Mouse (Mus musculus) hindbrain, embryonic 10.5 days (tissue): ENCODE measurements around the gene Gm37240. TPM values are rescaled to one million over a fixed set of nuclear protein-coding genes. Genes with fewer than 3 reads are reported as not detected.

Experiments
- DNase-seq: peaks from one replicate; pipeline ENCODE4 v3.0.0-alpha.2; 2017; ENCODE audit warnings: low spot score
- H3K27ac ChIP-seq: fragments of 300-500 bp; sonication (generic); 2 replicates; pipeline ENCODE4 v1.5.1; 2016; ENCODE audit warnings: mild to moderate bottlenecking, moderate library complexity
- H3K27me3 ChIP-seq: fragments of 300-500 bp; sonication (generic); 2 replicates; pipeline ENCODE4 v1.6.1; 2016; ENCODE audit warnings: mild to moderate bottlenecking; ENCODE audit not compliant: poor library complexity, insufficient read depth, severe bottlenecking
- H3K36me3 ChIP-seq: fragments of 300-500 bp; sonication (generic); 2 replicates; pipeline ENCODE4 v1.6.1; 2016; ENCODE audit warnings: mild to moderate bottlenecking, moderate library complexity
- H3K4me1 ChIP-seq: fragments of 300-500 bp; sonication (generic); replicated peaks from 2 replicates; pipeline ENCODE4 v1.6.1; 2016; ENCODE audit warnings: mild to moderate bottlenecking
- H3K4me3 ChIP-seq: fragments of 300-500 bp; sonication (generic); 2 replicates; pipeline ENCODE4 v1.5.1; 2016; ENCODE audit warnings: mild to moderate bottlenecking, moderate library complexity
- H3K9me3 ChIP-seq: fragments of 300-500 bp; sonication (generic); 2 replicates; pipeline ENCODE4 v1.6.1; 2016; ENCODE audit warnings: mild to moderate bottlenecking, moderate library complexity
- WGBS: fragments of 180-500 bp; shearing (Covaris S2); methylation state at CpG from one replicate; pipeline ENCODE4 v1.1.7; 2016; 5-methylcytosine and 5-hydroxymethylcytosine counted together
- polyA plus RNA-seq: library from polyadenylated mRNA; unstranded; fragments of >200 nt; fragmentation: Nextera tagmentation; extraction: Ambion mirVana; gene quantifications from 2 replicates; pipeline ENCODE4 v1.2.1, GENCODE M21; 2016

Gene Gm37240
- polyA plus RNA-seq, 1 experiment from 2014 or later = 1.4 TPM

DNA sequence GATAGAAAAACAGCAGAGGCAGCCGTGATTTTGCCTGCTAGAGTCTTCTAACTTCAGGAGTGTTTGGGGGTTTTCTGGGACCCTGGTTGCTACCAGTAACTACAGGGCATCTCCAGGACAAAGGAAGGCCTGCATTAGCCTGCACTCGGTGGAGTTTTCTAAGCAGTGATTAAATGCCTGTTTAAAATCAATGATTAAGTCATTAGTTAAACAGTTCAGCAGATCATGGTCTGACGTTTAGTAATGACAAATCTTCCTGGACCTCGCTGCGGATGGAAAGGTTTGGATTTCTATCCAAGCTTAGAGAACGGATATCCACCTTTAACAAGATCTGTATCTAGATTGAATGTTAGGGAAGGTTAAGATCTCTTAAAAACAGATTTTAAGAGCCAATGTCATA is 1246.8 kb downstream of the Gm37240 start:
- DNase-seq = no peak
- Histone ChIP-seq H3K27me3 (0 out of 2 replicates have a peak, but pooled peaks cover 4% of the 10 kb centered on the region), H3K4me1 (peaks cover 15% of the 10 kb centered on the region), H3K27ac (no peak overlapping the region), H3K9me3 (no peaks in the 10 kb centered on the region), H3K36me3 (no peaks in the 10 kb centered on the region), H3K4me3 (no peak overlapping the region)
- 58% methylated on average over 6 of the region's 6 CpGs for WGBS

DNA sequence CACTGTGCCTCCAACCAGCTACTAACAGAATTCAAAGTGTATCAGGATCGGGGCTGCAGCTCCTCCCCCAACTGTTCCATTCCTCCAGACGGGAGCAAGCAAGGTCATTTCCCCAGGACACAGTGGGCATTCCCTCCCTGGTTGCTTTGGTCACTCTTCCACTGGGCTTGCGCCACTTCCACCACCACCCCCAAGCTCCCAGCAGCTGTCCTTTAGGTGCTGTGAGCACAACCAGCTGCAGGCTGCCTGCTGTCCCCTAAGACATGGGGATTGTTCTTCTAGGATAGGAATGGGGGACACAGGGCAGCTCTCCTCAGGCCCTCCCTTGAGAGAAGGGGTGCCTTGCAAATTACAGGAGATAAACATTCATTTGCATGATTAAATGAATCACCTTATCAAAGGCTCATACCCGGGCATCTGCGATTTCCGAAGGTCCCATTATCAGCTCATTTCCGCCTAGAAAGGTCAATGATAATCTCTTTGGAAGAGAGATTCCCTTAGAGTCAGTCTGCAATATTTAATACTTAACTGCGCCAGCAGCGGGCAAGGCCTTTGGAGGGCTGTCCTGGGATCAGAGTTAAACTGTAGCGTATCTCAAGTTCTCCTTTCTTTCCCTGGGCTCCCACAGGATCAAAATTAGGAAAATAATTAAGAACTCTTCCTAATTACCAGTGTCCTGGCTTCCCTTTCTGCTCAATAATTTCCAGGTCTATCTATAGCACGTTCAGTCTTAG is 1247.4 kb downstream of the Gm37240 start:
- Histone ChIP-seq H3K9me3 (no peaks in the 10 kb centered on the region), H3K27ac (no peak overlapping the region), H3K4me1 (peaks cover 15% of the 10 kb centered on the region), H3K4me3 (no peak overlapping the region), H3K27me3 (0 out of 2 replicates have a peak, but pooled peaks cover 4% of the 10 kb centered on the region), H3K36me3 (no peaks in the 10 kb centered on the region)
- DNase-seq = no peak
- WGBS = 52% methylated on average over 11 of the region's 11 CpGs

DNA sequence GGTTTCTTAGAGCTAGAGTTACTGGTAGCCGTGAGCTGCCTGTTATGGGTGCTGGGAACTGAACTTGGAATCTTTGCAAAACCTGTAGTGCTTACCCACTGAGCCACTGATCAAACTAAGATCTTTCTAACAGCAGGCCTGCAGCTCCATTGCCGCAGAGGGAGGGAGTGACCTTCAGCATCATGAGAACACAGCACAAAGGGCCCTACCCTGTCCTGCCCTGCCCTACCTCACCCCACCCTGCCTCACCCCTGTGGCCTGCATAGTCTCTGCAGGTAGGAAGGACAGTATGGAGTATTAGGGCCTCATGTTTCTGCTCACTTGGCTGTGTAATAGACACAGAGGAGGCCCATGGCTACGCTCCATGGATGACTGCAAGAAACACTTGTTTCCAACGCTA is 1248.5 kb downstream of the Gm37240 start:
- H3K9me3 ChIP-seq = no peaks in the 10 kb centered on the region
- WGBS = 80% methylated on average over 4 of the region's 4 CpGs
- H3K27ac ChIP-seq = no peak overlapping the region
- peaks cover 15% of the 10 kb centered on the region for H3K4me1 ChIP-seq
- 0 out of 2 replicates have a peak, but pooled peaks cover 4% of the 10 kb centered on the region for H3K27me3 ChIP-seq
- DNase-seq = no peak
- no peak overlapping the region for H3K4me3 ChIP-seq
- no peaks in the 10 kb centered on the region for H3K36me3 ChIP-seq

DNA sequence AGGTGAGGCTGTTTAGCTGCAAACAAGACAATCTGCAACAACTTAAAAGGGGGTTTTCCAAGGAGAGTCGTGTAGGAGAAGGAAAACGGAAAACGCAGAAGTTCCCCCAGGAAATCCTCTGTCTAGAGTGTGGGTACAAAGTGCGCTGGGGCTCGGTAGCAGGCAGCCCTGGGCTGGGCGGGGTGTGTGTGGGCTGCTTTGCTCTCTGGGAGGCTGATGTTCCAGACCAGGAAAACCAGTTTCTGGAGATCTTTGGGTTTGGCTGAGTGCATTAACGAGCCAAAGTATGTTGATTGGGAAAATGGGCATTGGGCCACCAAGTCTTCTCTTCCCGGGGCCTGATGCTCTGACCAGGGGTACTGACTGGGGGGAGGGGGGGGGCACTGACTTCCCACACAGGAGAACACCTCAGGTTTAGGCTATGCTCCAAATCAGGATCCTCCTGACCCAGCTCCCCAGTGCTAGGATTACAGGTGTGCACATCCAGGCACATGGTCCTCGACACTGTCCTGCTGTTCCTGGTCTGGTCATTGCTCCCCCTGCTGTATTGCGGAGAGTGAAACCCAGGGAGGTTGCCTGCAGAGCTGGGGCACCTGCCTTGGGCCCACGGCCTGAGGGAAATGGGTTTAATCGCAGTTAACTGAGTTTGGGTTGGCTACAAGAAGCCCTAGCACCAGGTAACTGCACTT is 1249.3 kb downstream of the Gm37240 start:
- 73% methylated on average over 12 of the region's 12 CpGs for WGBS
- no peak overlapping the region for H3K27ac ChIP-seq
- no peaks in the 10 kb centered on the region for H3K36me3 ChIP-seq
- H3K9me3 ChIP-seq = no peaks in the 10 kb centered on the region
- H3K4me1 ChIP-seq = peaks cover 14% of the 10 kb centered on the region
- H3K27me3 ChIP-seq = 0 out of 2 replicates have a peak, but pooled peaks cover 4% of the 10 kb centered on the region
- no peak for DNase-seq
- H3K4me3 ChIP-seq = no peak overlapping the region

DNA sequence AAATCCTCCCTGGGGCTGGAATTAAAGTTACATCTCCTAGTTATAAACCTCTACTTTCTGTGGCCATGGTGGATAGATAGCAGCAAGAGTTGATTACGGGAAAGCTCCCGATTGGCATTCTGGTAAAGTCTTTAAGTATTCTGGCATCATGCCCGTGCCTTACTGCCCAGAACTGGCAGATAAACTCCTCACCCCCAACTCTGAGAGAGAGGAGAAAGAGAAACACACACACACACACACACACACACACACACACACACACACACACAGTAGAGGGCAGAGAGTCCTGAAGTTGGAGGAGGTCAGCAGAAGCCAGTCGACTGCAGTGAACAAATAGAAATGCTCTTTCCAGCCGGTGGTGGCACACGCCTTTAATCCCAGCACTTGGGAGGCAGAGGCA is 1250.2 kb downstream of the Gm37240 start:
- H3K27me3 ChIP-seq = 0 out of 2 replicates have a peak, but pooled peaks cover 4% of the 10 kb centered on the region
- WGBS = 87% methylated on average over 6 of the region's 6 CpGs
- H3K4me1 ChIP-seq = peaks cover 13% of the 10 kb centered on the region
- H3K36me3 ChIP-seq = no peaks in the 10 kb centered on the region
- H3K9me3 ChIP-seq = no peaks in the 10 kb centered on the region
- no peak overlapping the region for H3K27ac ChIP-seq
- no peak for DNase-seq
- H3K4me3 ChIP-seq = no peak overlapping the region

DNA sequence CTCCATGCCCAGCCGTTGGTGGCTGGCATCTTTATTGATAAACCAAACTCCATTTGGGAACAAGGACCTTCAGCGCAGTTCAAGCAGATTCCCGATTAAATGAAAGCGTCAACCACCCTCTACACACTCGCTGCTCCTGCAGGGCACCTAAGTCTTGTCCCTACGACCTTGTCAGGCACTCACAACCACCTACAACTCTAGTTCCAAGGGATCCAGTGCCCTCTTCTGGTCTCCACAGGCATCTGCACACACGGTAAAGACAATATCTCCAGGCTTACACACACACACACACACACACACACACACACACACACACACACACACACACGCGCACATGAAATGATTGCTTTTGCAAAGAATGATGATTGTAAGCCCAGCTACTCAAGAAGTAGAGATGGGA is 1255.7 kb downstream of the Gm37240 start:
- Histone ChIP-seq H3K27ac (no peak overlapping the region), H3K4me1 (no peaks in the 10 kb centered on the region), H3K9me3 (peaks cover 5% of the 10 kb centered on the region; the same call in 1 of the 2 replicates), H3K27me3 (no peaks in the 10 kb centered on the region), H3K4me3 (no peak overlapping the region), H3K36me3 (no peaks in the 10 kb centered on the region)
- 96% methylated on average over 9 of the region's 9 CpGs for WGBS
- DNase-seq = no peak

DNA sequence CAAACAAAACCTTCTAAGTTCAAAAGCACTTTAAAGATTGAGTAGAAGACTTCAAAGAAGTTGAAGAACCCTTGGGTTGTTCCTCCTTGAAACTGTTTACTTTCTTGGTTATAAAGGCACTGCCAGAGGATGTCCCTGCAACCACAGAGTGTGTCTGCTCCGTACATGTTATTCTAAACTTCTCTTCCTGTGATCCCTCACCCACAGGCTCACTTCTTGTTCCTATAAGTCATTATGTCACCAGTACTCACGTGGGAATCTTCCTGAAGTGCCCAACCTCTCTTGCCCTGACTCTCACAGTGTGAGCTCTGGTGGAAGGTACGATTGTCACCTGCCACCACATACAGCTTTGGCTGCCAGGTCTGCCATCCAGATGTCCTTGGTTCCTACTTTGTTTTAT is 1265.3 kb downstream of the Gm37240 start:
- Histone ChIP-seq H3K4me1 (no peaks in the 10 kb centered on the region), H3K27me3 (no peaks in the 10 kb centered on the region), H3K27ac (no peak overlapping the region), H3K4me3 (no peak overlapping the region), H3K9me3 (no peaks in the 10 kb centered on the region), H3K36me3 (no peaks in the 10 kb centered on the region)
- DNase-seq = no peak
- 67% methylated on average over 3 of the region's 3 CpGs for WGBS

DNA sequence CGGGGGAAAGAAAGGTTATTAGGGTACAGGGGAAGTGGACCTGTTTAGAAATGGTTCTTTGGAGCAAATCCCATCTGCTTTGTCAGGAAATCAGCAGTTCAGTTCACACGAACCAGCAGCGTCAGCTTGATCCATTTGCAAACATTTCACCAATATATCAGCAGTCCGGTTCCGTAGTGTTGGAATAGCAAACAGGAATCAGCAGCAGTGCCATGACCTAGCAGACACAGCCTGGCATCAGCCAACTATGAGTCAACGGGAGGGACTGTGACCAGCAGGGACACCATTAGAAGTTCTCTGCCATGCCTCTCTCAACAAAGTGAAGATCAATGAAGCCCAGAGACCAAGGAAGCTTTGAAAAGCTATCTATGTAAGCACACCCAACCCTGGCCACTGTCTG is 1267.6 kb downstream of the Gm37240 start:
- H3K9me3 ChIP-seq = no peaks in the 10 kb centered on the region
- no peak overlapping the region for H3K4me3 ChIP-seq
- no peaks in the 10 kb centered on the region for H3K36me3 ChIP-seq
- no peak overlapping the region for H3K27ac ChIP-seq
- H3K4me1 ChIP-seq = no peaks in the 10 kb centered on the region
- WGBS = 92% methylated on average over 6 of the region's 6 CpGs
- no peaks in the 10 kb centered on the region for H3K27me3 ChIP-seq
- DNase-seq = no peak

DNA sequence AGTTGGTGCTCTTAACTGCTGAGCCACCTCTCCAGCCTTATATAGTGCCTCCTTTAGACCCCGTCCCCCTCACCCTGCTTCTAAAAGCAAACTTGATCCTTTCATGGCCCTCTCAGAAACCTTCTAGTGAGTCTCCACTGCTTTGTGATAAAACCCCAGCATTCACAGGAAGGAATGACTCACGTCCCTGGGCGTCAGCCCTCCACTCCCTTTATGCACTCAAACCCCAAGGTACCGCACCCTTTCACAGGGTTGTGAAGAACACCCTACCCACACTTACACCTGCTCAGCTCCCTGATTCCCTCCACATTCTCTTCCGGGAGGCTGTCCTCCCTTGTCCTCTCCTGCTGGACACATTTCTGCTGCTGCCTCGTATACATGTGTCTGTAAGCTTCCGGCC is 1268.3 kb downstream of the Gm37240 start:
- DNase-seq = no peak
- no peaks in the 10 kb centered on the region for H3K4me1 ChIP-seq
- no peaks in the 10 kb centered on the region for H3K9me3 ChIP-seq
- H3K4me3 ChIP-seq = no peak overlapping the region
- H3K36me3 ChIP-seq = no peaks in the 10 kb centered on the region
- 94% methylated on average over 7 of the region's 7 CpGs for WGBS
- H3K27me3 ChIP-seq = no peaks in the 10 kb centered on the region
- H3K27ac ChIP-seq = no peak overlapping the region

DNA sequence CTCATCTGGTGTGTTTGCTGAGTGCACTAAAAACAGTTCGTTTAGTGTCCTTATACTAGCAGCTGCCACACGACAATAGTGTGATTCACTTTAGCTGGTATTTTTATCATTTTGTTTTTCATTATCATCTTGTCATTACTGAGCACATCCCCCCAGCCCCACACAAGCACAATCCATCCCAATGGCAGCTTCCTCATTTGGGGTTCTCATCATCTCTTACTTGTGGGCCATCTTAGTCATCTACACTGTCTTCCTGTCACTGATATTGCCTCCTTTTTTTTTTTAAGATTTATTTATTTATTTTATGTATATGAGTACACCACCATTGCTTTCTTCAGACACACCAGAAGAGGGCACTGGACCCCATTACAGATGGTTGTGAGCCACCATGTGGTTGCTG is 1268.7 kb downstream of the Gm37240 start:
- 94% methylated on average over 2 of the region's 2 CpGs for WGBS
- H3K4me1 ChIP-seq = no peaks in the 10 kb centered on the region
- DNase-seq = no peak
- H3K27me3 ChIP-seq = no peaks in the 10 kb centered on the region
- H3K9me3 ChIP-seq = no peaks in the 10 kb centered on the region
- no peaks in the 10 kb centered on the region for H3K36me3 ChIP-seq
- H3K27ac ChIP-seq = no peak overlapping the region
- H3K4me3 ChIP-seq = no peak overlapping the region

DNA sequence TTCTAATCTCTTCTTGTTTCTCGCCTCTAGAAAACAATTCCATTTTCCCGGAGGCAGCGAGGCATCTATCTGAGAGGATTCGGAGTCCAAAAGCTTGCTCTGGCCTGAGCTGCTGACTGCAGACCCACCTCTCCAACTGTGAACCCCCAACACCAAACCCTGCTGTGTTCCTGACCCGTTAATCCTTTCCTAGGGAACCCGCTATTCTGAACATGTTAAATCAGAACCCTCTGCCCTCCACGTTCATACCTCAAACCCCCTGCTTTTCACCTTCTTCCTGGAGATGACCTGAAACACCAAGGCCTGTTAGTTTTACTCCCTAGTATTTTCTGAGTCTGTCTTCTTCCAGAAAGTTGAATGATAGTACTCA is 1271.5 kb downstream of the Gm37240 start:
- WGBS = 34% methylated on average over 7 of the region's 7 CpGs
- no peak overlapping the region for H3K4me3 ChIP-seq
- no peak for DNase-seq

DNA sequence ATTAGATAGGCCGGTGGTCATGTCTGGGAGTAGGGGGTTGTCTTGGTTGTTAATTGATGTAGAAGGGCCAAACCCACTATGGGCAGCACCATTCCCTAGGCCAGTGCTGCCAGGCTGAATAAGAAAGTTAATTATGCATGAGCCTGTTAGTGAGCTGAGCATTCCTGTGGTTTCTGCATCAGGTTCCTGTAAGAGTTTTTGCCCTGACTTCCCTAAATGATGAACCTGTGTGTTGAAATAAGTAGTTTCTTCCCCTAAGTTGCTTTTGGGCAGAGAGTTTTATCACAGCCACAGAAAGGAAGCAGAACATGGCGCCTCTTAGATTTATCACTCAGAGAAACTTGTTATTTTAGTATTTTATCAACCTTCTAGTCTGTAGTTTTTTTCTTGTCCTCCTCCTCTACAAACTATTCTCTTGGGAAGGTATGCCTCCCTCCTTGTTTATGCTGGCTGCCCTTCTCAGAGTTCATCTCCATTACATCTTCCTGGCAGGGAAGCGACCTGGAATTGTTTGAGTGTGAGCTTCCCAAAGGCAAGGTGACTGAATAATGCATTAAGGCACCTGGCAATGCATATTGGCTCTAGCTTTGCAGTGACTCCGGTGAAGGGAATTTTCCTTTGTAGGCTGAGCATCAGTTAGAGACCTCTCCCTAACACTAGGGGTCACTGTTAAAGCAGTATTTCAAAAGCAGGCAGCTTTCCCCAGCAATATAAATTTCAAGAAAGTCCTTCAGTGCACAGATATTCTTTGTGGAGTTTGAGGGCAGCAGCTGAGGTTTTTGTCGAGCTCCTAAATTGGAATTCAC is 1272.1 kb downstream of the Gm37240 start:
- Histone ChIP-seq H3K9me3 (no peaks in the 10 kb centered on the region), H3K4me1 (no peaks in the 10 kb centered on the region), H3K4me3 (no peak overlapping the region), H3K27me3 (no peaks in the 10 kb centered on the region), H3K36me3 (no peaks in the 10 kb centered on the region), H3K27ac (no peak overlapping the region)
- 31% methylated on average over 5 of the region's 5 CpGs for WGBS
- no peak for DNase-seq

More for the DNA sequence above, 1271.5 kb downstream of the Gm37240 start:
- no peaks in the 10 kb centered on the region for H3K36me3 ChIP-seq
- no peaks in the 10 kb centered on the region for H3K9me3 ChIP-seq
- H3K27ac ChIP-seq = no peak overlapping the region
- no peaks in the 10 kb centered on the region for H3K27me3 ChIP-seq
- H3K4me1 ChIP-seq = no peaks in the 10 kb centered on the region
